Mouse (Mus musculus): ENCODE data around the gene Lrrc1.

DNA sequence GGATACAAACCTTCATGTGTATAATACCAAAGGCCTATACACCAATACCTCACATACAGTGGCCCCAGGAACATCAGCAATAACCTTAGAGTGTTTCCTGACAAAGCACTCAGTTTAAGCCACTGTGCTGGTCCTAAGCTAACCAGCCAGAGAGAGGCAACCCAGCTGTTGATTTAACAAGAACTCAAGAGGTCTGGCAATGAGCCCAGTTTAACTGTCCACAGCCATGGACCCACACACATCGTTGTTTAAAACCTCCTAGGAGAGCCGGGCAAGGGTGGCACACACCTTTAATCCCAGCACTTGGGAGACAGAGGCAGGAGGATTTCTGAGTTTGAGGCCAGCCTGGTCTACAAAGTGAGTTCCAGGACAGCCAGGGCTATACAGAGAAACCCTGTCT, 18.0 kb downstream of the Lrrc1 start:
- TF ChIP-seq CTCF (IDR thresholded peaks at IDR 0.05) (no peak), POLR2A (IDR thresholded peaks at IDR 0.05; ENCODE audit: insufficient read depth, low read depth, low read length) (no peak)

All from heart, adult 2 months (tissue).